Mouse (Mus musculus) G1E (cell line): ENCODE data around the gene Zfp740.

ENCODE experiments used
- CTCF ChIP-seq: IDR thresholded peaks from 2 replicates; pipeline ENCODE4 v1.5.1; 2012; ENCODE audit warnings: low read depth, low read length, inconsistent platforms, mixed read lengths
- GATA1 ChIP-seq: IDR thresholded peaks from 2 replicates; pipeline ENCODE4 v1.6.1; 2012; ENCODE audit warnings: borderline replicate concordance, low read length, inconsistent platforms, mixed read lengths
- TAL1 ChIP-seq: conservative IDR thresholded peaks from 2 replicates; pipeline ENCODE4 v1.6.1; 2012; ENCODE audit warnings: low read depth, low read length, inconsistent platforms, mixed read lengths

DNA sequence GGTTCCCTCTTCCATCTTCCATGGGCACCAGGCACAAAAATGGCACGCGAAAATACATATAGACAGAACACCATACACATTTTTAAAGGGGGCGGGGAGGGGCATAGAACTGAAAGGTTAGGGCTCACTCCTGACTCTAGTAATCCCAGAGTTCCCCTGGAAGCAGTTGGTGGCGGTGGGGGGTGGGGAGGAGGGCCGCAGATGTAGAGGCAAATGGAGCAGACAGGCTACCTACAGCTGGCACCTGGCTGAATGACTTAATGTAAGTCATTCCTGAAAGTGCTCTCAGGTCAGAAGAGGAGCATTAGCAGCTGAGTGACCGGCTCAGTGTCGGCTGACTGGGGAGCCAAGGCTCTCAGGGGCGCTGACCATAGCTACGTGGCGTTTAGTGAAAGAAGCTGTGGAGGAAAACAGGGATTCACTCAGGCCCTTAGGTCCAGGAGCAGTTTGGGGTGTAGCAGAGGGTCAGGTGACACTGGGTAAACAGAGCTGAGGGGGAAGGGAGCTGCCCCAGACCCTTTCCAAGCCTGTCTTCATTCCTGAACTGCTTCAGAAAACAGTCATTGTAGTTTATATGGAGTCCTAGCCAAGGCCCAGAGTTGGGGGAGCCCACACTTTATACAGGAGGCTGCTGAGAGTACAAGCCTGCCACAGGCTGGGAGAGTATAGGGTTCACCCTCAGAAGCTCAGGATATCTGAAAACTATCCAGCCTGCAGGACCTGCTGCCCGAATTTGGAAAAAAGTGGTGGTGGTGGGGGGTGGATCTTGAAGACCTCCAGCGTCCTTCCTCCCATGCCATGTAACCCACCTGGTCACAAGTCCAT, 39.6 kb downstream of the Zfp740 start:
- TF ChIP-seq CTCF = no peak
- no peak for TF ChIP-seq GATA1
- no peak for TF ChIP-seq TAL1
